Mouse (Mus musculus): Measurements from ENCODE around the gene Cd300lf. TPM values are rescaled to one million over a fixed set of nuclear protein-coding genes. Genes with fewer than 3 reads are reported as not detected.

The Cd300lf gene
- polyA plus RNA-seq (2017; shearing (Covaris generic)) = 0.29 TPM

DNA sequence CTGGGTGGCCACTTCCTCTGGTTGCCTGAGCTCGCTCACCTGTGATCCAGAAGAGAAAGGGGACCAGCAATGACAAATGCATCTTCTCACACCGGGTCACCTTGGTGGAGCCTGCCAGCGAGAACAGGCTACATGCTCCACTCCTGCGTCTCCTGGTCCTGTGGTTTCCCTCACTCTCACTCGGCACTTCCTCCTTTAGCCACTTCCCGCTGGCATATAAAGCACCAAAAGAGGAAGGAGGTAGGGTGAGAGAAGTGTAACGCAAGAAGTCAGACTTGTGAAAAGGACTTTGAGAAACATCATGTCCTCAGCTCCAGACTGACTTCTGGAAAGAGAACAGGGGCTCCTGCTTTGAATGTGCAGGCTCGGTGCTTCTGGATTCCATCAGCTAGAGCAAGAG is at the start of gene Cd300lf:
TSS of gene Cd300lf (minus strand) at position 193 of the 400 bp plus-strand sequence.

DNA sequence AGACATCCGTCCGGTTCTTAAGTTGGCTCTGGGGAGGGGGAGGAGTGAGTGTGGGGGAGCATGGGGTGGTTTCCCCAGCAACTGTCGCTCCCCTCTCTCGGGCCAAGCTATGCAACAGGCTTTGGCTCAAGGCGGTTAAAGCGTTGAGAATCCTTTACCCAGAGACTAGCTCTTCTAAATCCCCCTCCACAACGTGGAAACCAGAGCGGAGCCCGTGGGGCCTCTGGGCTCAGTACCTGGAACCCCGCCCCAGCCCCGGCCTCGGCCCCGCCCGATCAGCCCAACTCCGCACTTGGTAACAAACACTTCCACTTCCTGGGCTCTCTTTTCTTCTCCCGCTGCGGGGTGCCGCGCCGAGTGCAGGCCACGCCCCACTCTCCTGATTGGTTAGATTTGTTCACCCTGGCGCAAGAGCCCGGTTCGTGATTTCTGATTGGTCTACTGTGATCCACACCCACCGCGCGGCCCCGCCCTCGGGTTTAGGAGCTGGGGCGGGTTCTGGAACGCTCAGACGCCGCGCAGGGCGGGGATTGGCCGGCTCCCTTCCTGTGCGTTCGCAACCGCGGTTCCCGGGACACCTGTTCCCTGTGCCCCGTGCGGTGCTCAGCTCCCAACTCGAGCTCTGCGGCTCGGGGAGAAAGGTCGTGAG is 29.2 kb upstream of the Cd300lf start, which contains the start of gene Slc9a3r1:
TSS of gene Slc9a3r1 (plus strand) at position 510 of the 649 bp plus-strand sequence.

DNA sequence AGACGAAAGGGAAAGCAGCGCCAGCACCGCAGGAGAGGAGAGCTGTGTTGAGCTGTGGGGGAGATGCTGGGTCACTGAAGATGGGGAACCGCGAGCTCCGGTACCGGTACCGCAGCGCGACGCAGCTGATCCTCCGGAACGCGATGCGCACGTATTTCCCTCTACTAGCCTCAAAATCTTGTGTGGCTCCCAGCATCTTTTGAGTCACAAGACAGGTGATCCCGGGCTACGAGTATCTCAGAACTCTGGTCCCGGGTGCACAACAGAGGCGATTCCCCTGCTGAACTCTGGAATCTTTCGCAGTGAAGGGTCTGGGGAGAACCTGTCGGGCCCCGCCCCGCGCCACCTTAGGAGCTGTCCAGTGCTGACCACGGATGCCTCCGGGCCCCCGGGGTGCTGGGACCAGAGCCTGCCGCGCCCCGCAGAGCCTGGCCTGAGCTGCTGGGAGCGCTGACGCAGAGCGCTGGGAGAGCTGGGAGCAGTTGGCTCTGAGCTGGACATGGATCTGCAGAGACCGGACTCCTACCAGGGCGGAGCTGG is 42.4 kb downstream of the Cd300lf start, which contains the start of gene Rab37:
TSS of gene Rab37 (plus strand) at position 70 of the 540 bp plus-strand sequence.

Other genes starting within 250 kb of the Cd300lf start
- 0.07 TPM for gene Cd300a, start 244.0 kb downstream of the Cd300lf start, polyA plus RNA-seq (2017; shearing (Covaris generic))
- not detected for gene Cd300lb, start 199.6 kb downstream of the Cd300lf start, polyA plus RNA-seq (2017; shearing (Covaris generic))
- gene Cd300c, start 164.8 kb downstream of the Cd300lf start, polyA plus RNA-seq (2017; shearing (Covaris generic)) = not detected
- gene Cd300ld, start 144.1 kb downstream of the Cd300lf start, polyA plus RNA-seq (2017; shearing (Covaris generic)) = not detected
- gene Cd300c2, start 132.1 kb downstream of the Cd300lf start, polyA plus RNA-seq (2017; shearing (Covaris generic)) = not detected
- not detected for gene Cd300ld2, start 117.8 kb downstream of the Cd300lf start, polyA plus RNA-seq (2017; shearing (Covaris generic))
- not detected for gene Cd300ld4, start 107.0 kb downstream of the Cd300lf start, polyA plus RNA-seq (2017; shearing (Covaris generic))
- gene Cd300ld5, start 96.2 kb downstream of the Cd300lf start, polyA plus RNA-seq (2017; shearing (Covaris generic)) = not detected
- not detected for gene Cd300ld3, start 85.6 kb downstream of the Cd300lf start, polyA plus RNA-seq (2017; shearing (Covaris generic))
- not detected for gene Cd300e, start 71.8 kb downstream of the Cd300lf start, polyA plus RNA-seq (2017; shearing (Covaris generic))
- gene Rab37, start 42.6 kb downstream of the Cd300lf start, polyA plus RNA-seq (2017; shearing (Covaris generic)) = 45.1 TPM
- 167 TPM for gene Slc9a3r1, start 29.3 kb upstream of the Cd300lf start, polyA plus RNA-seq (2017; shearing (Covaris generic))
- 11.7 TPM for gene Tmem104, start 53.5 kb upstream of the Cd300lf start, polyA plus RNA-seq (2017; shearing (Covaris generic))
- gene Nat9, start 53.9 kb upstream of the Cd300lf start, polyA plus RNA-seq (2017; shearing (Covaris generic)) = 9.5 TPM
- gene Grin2c, start 133.3 kb upstream of the Cd300lf start, polyA plus RNA-seq (2017; shearing (Covaris generic)) = not detected
- 16.2 TPM for gene Fdxr, start 143.1 kb upstream of the Cd300lf start, polyA plus RNA-seq (2017; shearing (Covaris generic))
- gene Fads6, start 163.7 kb upstream of the Cd300lf start, polyA plus RNA-seq (2017; shearing (Covaris generic)) = 0.27 TPM
- gene Otop2, start 173.2 kb upstream of the Cd300lf start, polyA plus RNA-seq (2017; shearing (Covaris generic)) = not detected
- not detected for gene Ush1g, start 188.0 kb upstream of the Cd300lf start, polyA plus RNA-seq (2017; shearing (Covaris generic))
- not detected for gene Otop3, start 200.7 kb upstream of the Cd300lf start, polyA plus RNA-seq (2017; shearing (Covaris generic))
- 60.2 TPM for gene Hid1, start 233.8 kb upstream of the Cd300lf start, polyA plus RNA-seq (2017; shearing (Covaris generic))
- 0.55 TPM for gene Cdr2l, start 247.9 kb upstream of the Cd300lf start, polyA plus RNA-seq (2017; shearing (Covaris generic))